Mouse (Mus musculus): ENCODE data around the gene Csrnp1.

DNA sequence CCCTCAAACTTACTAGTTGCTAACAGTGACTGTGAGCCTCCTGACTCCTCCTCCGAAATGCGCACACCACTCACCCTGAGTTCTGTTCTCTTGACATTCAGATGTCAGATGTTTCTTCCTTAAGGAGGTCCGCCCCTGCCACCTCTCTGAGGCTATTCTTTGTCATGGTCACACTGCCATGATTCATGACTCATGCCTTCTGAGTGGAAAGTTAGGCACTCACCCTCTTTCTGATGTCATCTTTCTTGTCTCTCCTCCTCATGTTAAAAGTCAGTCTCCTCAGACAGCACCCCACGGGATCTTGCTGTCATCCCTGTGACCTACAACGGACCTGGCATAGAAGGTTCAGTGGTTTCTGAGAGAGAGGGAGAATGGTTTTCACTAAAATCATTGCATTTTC, 28.3 kb upstream of the Csrnp1 start:
- TF ChIP-seq CTCF (IDR thresholded peaks at IDR 0.05; ENCODE audit: extremely low read depth, insufficient read depth, insufficient read length, insufficient replicate concordance) (no peak), POLR2A (IDR thresholded peaks at IDR 0.05; ENCODE audit: low read depth, low read length) (no peak)
